Mouse (Mus musculus) hindbrain, postnatal 0 days (tissue): ENCODE measurements around the gene Wif1. TPM values are rescaled to one million over a fixed set of nuclear protein-coding genes. Genes with fewer than 3 reads are reported as not detected.

Experiments
- ATAC-seq: fragments of 200-750 bp; cut with Nextera tagmentation; 2 replicates; pipeline ENCODE4 v1.8.0; 2017; ENCODE audit warnings: mild to moderate bottlenecking, moderate TSS enrichment, moderate library complexity
- DNase-seq: peaks from one replicate; pipeline ENCODE4 v3.0.0-alpha.2; 2015; ENCODE audit warnings: low spot score
- H3K27ac ChIP-seq: fragments of 300-500 bp; sonication (generic); 2 replicates; pipeline ENCODE4 v1.5.1; 2014; ENCODE audit warnings: mild to moderate bottlenecking
- H3K27me3 ChIP-seq: fragments of 300-500 bp; sonication (generic); 2 replicates; pipeline ENCODE4 v1.6.1; 2014; ENCODE audit warnings: low read length, mixed read lengths; ENCODE audit not compliant: insufficient read depth
- H3K36me3 ChIP-seq: fragments of 300-500 bp; sonication (generic); 2 replicates; pipeline ENCODE4 v1.6.1; 2014; ENCODE audit warnings: low read length, mixed read lengths; ENCODE audit not compliant: insufficient read depth
- H3K4me1 ChIP-seq: fragments of 300-500 bp; sonication (generic); 2 replicates; pipeline ENCODE4 v1.6.1; 2014; ENCODE audit warnings: antibody characterized with exemption, low read length, mixed read lengths; ENCODE audit not compliant: insufficient read depth
- H3K4me2 ChIP-seq: fragments of 300-500 bp; sonication (generic); 2 replicates; pipeline ENCODE4 v1.6.1; 2014; ENCODE audit warnings: low read depth, mild to moderate bottlenecking, low read length, moderate library complexity, mixed read lengths
- H3K4me3 ChIP-seq: fragments of 300-500 bp; sonication (generic); 2 replicates; pipeline ENCODE4 v1.5.1; 2014; ENCODE audit warnings: low read length
- H3K9ac ChIP-seq: fragments of 300-500 bp; sonication (generic); replicated peaks from 2 replicates; pipeline ENCODE4 v1.6.1; 2014; ENCODE audit warnings: mild to moderate bottlenecking, low read length, moderate library complexity, mixed read lengths
- H3K9me3 ChIP-seq: fragments of 300-500 bp; sonication (generic); 2 replicates; pipeline ENCODE4 v1.6.1; 2016; ENCODE audit warnings: low read length, mixed read lengths
- CTCF ChIP-seq: IDR thresholded peaks from 2 replicates; pipeline ENCODE4 v1.5.1; 2016; ENCODE audit warnings: antibody characterized with exemption, control low read depth, low read depth
- WGBS: fragments of 180-500 bp; shearing (Covaris S2); extraction: QIAGEN DNeasy Blood & Tissue Kit; methylation state at CpG from one replicate; pipeline ENCODE4 v1.1.7; 2014; 5-methylcytosine and 5-hydroxymethylcytosine counted together
- polyA plus RNA-seq: library from polyadenylated mRNA; unstranded; fragments of >200 nt; fragmentation: Nextera tagmentation; extraction: Ambion mirVana; gene quantifications from 2 replicates; pipeline ENCODE4 v1.2.1, GENCODE M21; 2015
- total RNA-seq: library from RNA; depleted of rRNA; stranded (reverse); fragments of >200 nt; gene quantifications from 2 replicates; pipeline ENCODE4 v1.2.3, GENCODE M21; 2014

Wif1 gene
- total and polyA plus RNA-seq, 2 experiments from 2014 or later, result 5.4 to 11.7 TPM

- Histone ChIP-seq H3K9ac (no peak overlapping the region), H3K27me3 (peaks cover 12% of the 10 kb centered on the region; the same call in 1 of the 2 replicates), H3K9me3 (no peaks in the 10 kb centered on the region), H3K4me2 (no peak overlapping the region), H3K36me3 (no peaks in the 10 kb centered on the region), H3K27ac (no peak overlapping the region), H3K4me3 (no peak overlapping the region), H3K4me1 (0 out of 2 replicates have a peak, but pooled peaks cover 5% of the 10 kb centered on the region)
- ATAC-seq (no peak), DNase-seq (peak; percentile 85)
- peak; percentile 76 for TF ChIP-seq CTCF
- 14% methylated on average over 7 of the region's 7 CpGs for WGBS
Observed at GRCm38 (mm10) chr10:121031802-121032201, 2.0 kb upstream of the Wif1 start.

- TF ChIP-seq CTCF, result peak; percentile 70
- Histone ChIP-seq H3K27me3 (peaks cover 14% of the 10 kb centered on the region; the same call in 1 of the 2 replicates), H3K9me3 (no peaks in the 10 kb centered on the region), H3K4me2 (peak overlapping the region; percentile 94), H3K4me1 (0 out of 2 replicates have a peak, but pooled peaks cover 5% of the 10 kb centered on the region), H3K9ac (peak overlapping the region; percentile 39; the same call in 1 of the 2 replicates), H3K36me3 (no peaks in the 10 kb centered on the region), H3K27ac (no peak overlapping the region), H3K4me3 (peak overlapping the region; percentile 49)
- DNase-seq (peak; percentile 84), ATAC-seq (peak; percentile 87)
- WGBS, result under 1% methylated on average over 25 of the region's 25 CpGs
Observed at GRCm38 (mm10) chr10:121033128-121033791, 500 bp upstream of the Wif1 start.

GRCm38 (mm10) chr10:121034569-121034947 lies 798 bp downstream of the Wif1 start:
- Histone ChIP-seq H3K36me3 (no peaks in the 10 kb centered on the region), H3K4me1 (0 out of 2 replicates have a peak, but pooled peaks cover 5% of the 10 kb centered on the region), H3K27ac (no peak overlapping the region), H3K4me3 (peak overlapping the region; percentile 49), H3K9ac (peak overlapping the region; percentile 39; the same call in 1 of the 2 replicates), H3K27me3 (peaks cover 14% of the 10 kb centered on the region; the same call in 1 of the 2 replicates), H3K4me2 (peak overlapping the region; percentile 94), H3K9me3 (no peaks in the 10 kb centered on the region)
- no peak for TF ChIP-seq CTCF
- DNase-seq (no peak), ATAC-seq (no peak)
- WGBS, result 12% methylated on average over 5 of the region's 5 CpGs

GRCm38 (mm10) chr10:121038556-121039284 lies 5.0 kb downstream of the Wif1 start:
- Histone ChIP-seq H3K9me3 (no peaks in the 10 kb centered on the region), H3K27ac (no peak overlapping the region), H3K4me1 (0 out of 2 replicates have a peak, but pooled peaks cover 5% of the 10 kb centered on the region), H3K4me2 (no peak overlapping the region), H3K27me3 (peaks cover 9% of the 10 kb centered on the region; the same call in 1 of the 2 replicates), H3K9ac (no peak overlapping the region), H3K4me3 (no peak overlapping the region), H3K36me3 (no peaks in the 10 kb centered on the region)
- 81% methylated on average over 4 of the region's 4 CpGs for WGBS
- TF ChIP-seq CTCF, result no peak
- DNase-seq, result no peak
- ATAC-seq, result no peak

- Histone ChIP-seq H3K4me2 (0 out of 2 replicates have a peak overlapping the region, but pooled peaks have one; percentile 10), H3K4me1 (no peaks in the 10 kb centered on the region), H3K27me3 (peaks cover 9% of the 10 kb centered on the region; the same call in 1 of the 2 replicates), H3K9ac (no peak overlapping the region), H3K36me3 (no peaks in the 10 kb centered on the region), H3K9me3 (no peaks in the 10 kb centered on the region), H3K4me3 (no peak overlapping the region), H3K27ac (no peak overlapping the region)
- WGBS, result 56% methylated on average over 14 of the region's 14 CpGs
- DNase-seq, result peak; percentile 69
- TF ChIP-seq CTCF, result no peak
- no peak for ATAC-seq
Observed at GRCm38 (mm10) chr10:121040911-121041310, 7.2 kb downstream of the Wif1 start.

GRCm38 (mm10) chr10:121047440-121047839 lies 13.7 kb downstream of the Wif1 start:
- WGBS, result 73% methylated on average over 10 of the region's 10 CpGs
- Histone ChIP-seq H3K4me3 (no peak overlapping the region), H3K9me3 (no peaks in the 10 kb centered on the region), H3K27ac (no peak overlapping the region), H3K4me2 (no peak overlapping the region), H3K36me3 (no peaks in the 10 kb centered on the region), H3K27me3 (no peaks in the 10 kb centered on the region), H3K4me1 (no peaks in the 10 kb centered on the region), H3K9ac (no peak overlapping the region)
- DNase-seq (no peak), ATAC-seq (no peak)
- no peak for TF ChIP-seq CTCF
